Mouse (Mus musculus) bone marrow, adult 2 months (tissue): Measurements from ENCODE around the gene Ap2b1.

Source experiments
- CTCF ChIP-seq: fragments of 200-500 bp; IDR thresholded peaks from 2 replicates; pipeline ENCODE4 v1.5.1; 2011; ENCODE audit warnings: low read length, control low read depth; ENCODE audit not compliant: control insufficient read depth, insufficient read depth
- POLR2A ChIP-seq: fragments of 200-500 bp; IDR thresholded peaks from 2 replicates; pipeline ENCODE4 v1.6.1; 2011; ENCODE audit warnings: low read depth, mild to moderate bottlenecking, control low read depth, low read length, borderline replicate concordance; ENCODE audit not compliant: control insufficient read depth

GRCm38 (mm10) chr11:83406391-83406790 lies 107.6 kb downstream of the Ap2b1 start:
- TF ChIP-seq CTCF, result no peak
- no peak for TF ChIP-seq POLR2A
